Mouse (Mus musculus): Measurements from ENCODE around the gene Kitl.

Kitl gene

DNA sequence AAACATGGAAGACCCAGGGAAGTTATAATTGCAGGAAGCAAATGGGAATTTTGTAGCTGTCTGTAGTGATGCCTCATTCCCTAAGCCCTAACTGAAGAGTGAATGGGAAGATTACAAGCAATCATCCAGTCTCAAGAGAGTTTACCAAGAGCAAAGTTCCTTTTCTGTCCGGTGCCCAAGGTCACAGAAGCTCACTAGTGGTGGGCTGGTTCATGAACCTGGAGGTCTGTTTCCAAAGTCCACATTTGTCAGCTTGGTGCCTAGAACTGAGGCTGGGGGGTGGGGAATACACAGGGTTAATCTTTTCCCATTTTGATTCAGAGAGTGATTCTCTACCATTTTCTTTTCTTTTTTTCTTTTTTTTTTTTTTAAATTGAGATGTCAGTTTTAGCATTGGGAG lies 11.3 kb downstream of the Kitl start:
- DNase-seq (ENCODE audit: low spot score), result no peak

DNA sequence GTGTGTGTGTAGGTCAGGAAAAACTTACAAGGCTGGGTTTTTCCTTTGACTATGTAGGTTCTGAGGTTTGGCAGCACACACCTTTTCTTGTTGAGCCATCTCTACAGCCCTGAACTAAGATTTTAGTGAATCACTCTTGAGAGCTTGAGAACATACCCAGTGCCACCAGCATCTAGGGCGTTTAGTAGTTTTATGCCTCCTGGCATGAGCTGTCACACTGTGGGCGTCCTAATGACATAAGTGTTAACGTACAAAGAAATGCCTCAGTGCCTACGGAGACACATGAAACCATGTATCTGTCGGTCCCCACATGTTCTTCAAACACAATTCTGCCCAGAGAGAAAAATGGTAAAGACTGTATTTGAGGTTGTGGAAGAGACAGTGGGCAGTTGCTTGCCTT lies 15.0 kb downstream of the Kitl start:
- no peak for DNase-seq (ENCODE audit: low spot score)

- DNase-seq (ENCODE audit: low spot score), result no peak
Measured at GRCm38 (mm10) chr10:100030980-100031516, 15.6 kb downstream of the Kitl start.

DNA sequence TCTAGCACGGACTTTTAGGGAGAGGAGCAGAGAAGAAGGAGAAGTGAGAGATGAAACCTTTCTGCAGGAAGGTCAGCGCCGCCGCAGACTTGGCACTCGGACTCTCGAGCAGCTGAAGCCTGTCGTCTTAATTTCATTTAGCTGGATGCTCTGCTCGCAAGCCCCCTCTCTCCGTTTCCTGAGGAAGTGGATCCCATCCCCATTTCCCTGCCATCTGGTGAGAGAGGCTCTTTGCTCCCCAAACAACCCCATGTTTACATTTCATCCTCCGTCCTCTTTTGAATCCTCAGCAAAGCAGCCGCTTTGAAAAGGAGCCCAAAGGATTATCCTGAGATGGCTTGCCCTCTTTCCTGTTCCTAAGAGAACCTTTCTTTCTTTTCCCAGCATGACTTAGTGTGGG lies 16.2 kb downstream of the Kitl start:
- no peak for DNase-seq (ENCODE audit: low spot score)

DNA sequence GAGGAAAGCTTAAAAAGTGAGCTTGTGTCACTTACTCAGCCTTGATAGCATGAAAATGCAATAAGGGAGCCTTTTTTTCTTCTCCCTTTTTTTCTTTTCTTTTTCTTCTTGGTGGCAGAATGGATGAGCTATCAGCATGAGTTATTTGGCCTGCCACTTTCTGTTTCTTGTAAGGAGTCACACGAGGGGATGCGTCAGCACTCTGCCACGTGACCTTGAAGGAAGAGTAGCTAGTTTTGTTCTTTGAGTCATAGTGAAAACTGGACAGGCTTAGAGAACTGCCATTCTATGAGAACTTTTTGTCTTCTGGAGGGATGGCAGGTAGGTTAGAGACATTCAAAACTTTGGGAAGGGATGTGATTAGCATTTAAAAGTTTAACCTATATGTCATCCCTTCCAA lies 17.1 kb downstream of the Kitl start:
- DNase-seq (ENCODE audit: low spot score), result no peak

GRCm38 (mm10) chr10:100036021-100036420 lies 20.6 kb downstream of the Kitl start:
- no peak for DNase-seq (ENCODE audit: low spot score)

GRCm38 (mm10) chr10:100038342-100038898 lies 23.0 kb downstream of the Kitl start:
- DNase-seq (ENCODE audit: low spot score), result no peak

DNA sequence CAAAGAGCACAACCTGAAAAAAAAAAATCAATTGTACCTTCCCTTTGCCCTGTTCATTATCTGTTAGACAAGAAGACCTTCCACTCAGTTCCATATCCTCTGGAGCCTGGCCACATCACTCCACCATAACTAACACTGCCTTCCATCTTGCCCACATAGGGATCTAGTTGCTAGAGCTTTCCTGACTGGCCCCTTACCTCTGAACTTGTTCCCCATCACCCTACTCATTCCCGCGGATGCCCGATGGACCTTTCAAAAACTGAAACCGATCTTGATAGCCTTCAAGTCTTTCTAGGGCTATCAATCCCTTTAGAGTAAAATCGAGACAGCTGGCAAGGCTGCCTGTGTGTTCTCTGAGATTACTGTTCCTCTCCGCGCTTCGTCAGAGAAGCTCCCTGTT lies 23.6 kb downstream of the Kitl start:
- no peak for DNase-seq (ENCODE audit: low spot score)

- no peak for DNase-seq (ENCODE audit: low spot score)
Measured at GRCm38 (mm10) chr10:100043748-100044147, 28.3 kb downstream of the Kitl start.

DNA sequence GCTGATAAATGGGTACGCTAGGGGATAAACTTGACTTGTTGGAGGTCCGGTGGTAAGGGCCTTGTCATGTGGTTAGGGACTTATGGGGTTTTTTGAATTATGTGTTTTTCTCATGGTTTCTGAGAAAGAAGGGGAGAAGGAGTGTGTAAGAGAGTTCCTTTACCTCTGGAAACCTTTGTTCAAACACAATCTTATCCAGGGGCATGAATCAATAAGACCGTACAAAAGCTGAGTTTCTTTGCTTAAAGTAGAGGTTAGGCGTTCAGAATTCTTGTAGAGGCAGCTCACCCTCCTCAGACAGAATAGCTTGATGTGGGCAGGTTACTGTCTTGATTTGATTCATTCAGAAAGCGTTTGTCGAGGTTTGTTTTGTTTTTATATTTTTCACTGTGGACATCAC lies 28.7 kb downstream of the Kitl start:
- no peak for DNase-seq (ENCODE audit: low spot score)

DNA sequence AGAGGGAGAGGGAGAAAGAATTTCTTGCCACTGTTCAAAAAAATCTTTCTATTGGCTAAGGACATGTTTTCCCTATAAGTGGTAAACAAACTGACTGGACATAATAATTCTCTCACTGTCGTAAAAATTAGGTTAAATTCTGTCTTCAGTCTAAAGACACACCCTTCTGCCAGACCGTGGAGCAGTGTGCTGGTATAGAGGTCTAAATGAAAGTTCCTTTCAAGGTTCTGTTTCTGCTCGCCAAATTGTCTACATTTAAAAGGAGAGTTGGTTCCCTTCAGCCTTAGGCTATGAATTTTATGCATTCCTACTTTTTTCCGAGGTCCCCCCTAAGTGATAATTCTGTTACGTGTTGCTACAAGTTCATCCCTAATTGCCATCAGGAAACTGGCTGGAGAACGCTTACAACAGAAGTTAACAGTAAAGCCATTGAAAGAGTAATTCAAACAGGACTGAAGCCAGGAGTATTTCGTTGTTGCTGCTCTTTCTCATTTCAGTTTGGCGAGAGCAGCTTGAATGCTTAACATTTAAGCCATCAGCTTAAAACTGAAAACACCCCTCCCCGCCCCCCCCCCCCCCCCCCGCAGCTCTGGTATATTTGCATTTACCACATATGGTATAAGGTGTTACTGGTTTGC lies 35.8 kb downstream of the Kitl start:
- no peak for DNase-seq (ENCODE audit: low spot score)

- no peak for DNase-seq (ENCODE audit: low spot score)
Measured at GRCm38 (mm10) chr10:100052404-100052803, 37.0 kb downstream of the Kitl start.

GRCm38 (mm10) chr10:100052911-100053310 lies 37.5 kb downstream of the Kitl start:
- no peak for DNase-seq (ENCODE audit: low spot score)

GRCm38 (mm10) chr10:100054006-100054405 lies 38.6 kb downstream of the Kitl start:
- DNase-seq (ENCODE audit: low spot score), result peak; percentile 70

DNA sequence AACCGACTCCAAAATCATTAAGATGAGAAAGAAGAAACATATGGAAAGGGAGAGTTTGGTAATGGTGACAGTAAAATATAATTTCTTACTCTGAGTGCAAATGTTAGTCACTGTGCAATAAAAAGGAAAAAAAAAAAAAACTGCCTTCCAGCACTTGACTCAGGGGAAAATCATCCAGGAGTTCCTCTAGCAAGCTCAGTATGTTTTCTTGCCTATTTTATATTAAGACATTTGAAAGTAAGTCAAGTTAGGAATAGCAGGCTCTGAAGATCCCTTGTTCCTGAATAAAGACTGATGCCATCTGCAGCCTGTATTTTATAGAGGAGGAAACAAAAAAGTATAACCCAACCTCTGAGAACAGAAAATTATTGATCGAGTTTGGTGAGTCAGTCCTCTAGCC lies 39.7 kb downstream of the Kitl start:
- no peak for DNase-seq (ENCODE audit: low spot score)

DNA sequence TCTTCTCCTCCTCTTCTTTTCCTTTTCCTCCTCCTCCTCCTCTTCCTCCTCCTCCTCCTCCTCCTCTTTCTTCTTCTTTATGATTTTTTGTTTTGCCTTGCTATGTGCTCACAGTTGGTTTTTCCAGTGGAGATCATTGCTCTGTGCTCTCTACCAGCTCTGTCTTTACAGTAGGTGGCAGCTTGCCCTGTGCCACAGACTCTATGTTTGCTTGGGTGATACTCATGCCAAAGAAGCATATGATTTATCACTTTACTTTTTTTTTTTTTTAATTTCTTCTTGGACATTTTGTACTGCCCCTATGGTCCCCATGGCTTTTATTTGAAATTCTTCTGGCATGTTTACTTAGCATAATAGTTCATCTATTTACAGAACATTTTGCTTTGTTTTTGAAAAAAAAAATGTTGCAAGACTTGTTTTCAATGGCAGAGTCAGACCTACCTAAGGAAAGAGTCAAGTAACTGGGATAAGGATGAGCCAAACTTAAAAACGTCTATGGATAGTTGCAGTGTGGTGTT lies 41.7 kb downstream of the Kitl start:
- no peak for DNase-seq (ENCODE audit: low spot score)

GRCm38 (mm10) chr10:100059356-100059755 lies 43.9 kb downstream of the Kitl start:
- no peak for DNase-seq (ENCODE audit: low spot score)

DNA sequence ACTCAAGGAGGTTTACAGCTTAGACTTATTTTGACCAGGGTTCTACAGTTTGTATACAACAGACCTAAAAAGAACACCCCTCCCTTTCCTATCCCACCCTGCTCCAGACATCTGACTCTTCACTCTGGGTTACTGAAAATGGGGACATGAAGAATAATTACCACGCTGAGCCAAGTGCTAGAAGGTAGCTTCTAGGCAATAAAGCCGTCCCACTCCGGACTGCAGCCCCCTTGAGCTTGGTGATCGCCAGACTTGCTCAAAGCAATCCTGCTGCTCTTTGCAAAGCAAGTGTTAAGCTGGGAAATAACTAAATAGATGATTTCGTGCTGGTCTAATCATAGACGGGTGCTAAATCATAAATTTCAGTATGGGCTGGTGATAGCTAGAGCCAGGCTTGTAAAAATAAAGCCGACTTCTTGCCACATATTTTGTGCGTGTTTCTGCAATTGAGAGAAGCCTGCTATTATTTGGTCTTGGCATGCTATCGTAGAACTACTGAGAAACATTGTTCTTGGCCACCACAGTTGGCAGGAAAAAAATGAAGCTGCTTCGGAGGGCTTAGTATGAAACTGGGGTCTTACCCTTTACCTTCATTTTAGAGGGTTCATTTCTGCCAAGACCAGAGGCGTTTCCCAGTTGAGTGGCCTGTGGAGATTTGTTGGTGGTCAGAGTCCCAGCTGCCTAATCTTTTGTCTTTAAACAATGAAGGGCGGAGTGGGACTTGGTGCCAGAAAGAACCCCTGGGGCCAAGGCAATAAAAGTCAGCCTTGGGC lies 50.3 kb downstream of the Kitl start:
- no peak for DNase-seq (ENCODE audit: low spot score)

- no peak for DNase-seq (ENCODE audit: low spot score)
Measured at GRCm38 (mm10) chr10:100066374-100066773, 50.9 kb downstream of the Kitl start.

DNA sequence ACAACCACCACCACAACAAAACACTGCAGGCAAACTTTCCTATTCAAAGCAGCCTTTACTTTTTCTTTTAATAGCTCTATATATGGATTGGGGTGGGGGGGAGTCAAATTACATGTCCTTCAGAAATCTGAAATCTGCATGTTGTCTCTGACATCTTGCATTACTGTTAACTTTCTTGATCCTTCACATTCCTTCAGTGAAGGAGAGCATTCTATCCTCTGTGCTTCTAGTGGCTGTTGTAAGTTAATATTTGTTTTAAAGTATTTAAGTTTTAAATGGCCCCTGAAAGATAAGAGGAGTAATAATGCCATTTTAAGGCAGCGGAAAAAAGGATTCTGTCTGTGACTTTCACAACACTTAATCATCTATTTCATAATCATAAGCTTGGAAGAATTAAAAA lies 57.2 kb downstream of the Kitl start:
- no peak for DNase-seq (ENCODE audit: low spot score)

DNA sequence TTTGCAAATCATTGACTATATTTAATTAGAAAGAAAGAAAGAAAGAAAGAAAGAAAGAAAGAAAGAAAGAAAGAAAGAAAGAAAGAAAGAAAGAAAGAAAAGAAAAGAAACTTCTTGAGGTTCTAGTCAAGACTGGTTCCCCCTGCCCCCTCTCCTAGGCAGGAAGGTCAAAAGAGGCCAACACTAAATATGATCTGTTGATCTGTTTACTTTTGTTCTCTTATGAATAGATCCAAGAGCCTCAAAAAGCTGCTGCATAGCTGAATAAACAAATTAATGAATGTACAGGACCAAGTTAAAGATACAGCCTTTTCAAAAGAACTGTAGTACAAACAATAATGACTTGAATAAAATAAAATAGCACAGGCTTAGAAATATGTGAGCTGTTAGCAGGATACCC lies 57.7 kb downstream of the Kitl start:
- no peak for DNase-seq (ENCODE audit: low spot score)

- DNase-seq (ENCODE audit: low spot score), result no peak
Measured at GRCm38 (mm10) chr10:100101115-100101514, 85.7 kb downstream of the Kitl start.

DNA sequence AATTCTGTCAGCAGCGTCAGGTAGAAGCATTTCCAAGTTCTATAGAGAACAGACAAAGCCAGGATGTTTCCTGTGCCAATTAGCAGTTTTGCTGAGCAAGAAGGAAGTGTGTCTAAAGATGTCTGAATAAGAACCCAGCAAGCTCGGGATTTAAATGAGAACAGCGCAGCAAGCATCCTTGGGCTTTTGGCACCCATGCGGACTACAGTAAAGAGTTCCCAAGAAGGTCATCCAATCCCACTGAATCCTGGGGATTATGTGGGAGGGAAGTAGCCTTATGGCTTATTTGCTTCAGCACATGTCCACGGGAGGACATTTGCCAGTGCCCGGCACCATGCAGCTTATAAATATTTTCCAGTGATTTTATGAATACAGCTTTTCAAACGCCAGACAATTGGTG lies 95.8 kb downstream of the Kitl start:
- no peak for DNase-seq (ENCODE audit: low spot score)

Measured in layer of hippocampus, adult 11-12 months (tissue).